Mouse (Mus musculus): ENCODE measurements around the gene Capn13. TPM values are rescaled to one million over a fixed set of nuclear protein-coding genes. Genes with fewer than 3 reads are reported as not detected.

Capn13 gene
- polyA plus RNA-seq, 1 experiment from 2014 or later = 1.4 TPM

DNA sequence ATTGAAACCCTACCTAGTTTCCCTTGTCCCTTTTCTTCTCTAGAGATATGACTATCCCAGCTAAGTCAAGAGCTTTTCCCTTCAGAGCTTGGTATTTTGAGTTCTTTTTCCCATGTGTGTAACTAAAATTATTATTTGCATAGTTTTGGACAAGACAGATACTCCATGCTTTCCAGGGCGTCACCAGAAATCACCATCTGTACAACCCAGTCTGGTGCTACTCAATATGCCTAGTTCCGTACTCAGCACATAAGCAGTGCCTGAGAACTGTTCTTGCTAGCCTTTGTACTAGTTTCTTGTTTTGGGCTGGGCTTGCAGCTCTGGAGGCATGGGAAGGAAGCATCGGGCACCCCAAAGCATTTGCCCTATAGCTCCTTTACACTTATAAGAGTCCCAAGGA lies 19.0 kb downstream of the Capn13 start:
- Histone ChIP-seq H3K9me3 (ENCODE audit: control insufficient read depth, low read length) (no peaks in the 10 kb centered on the region), H3K27ac (ENCODE audit: low read depth) (no peak overlapping the region), H3K4me2 (ENCODE audit: low read length) (no peak overlapping the region), H3K4me3 (ENCODE audit: low read depth, low read length) (no peak overlapping the region), H3K27me3 (replicated peaks; ENCODE audit: control insufficient read depth, insufficient read depth, low read length) (no peaks in the 10 kb centered on the region), H3K9ac (ENCODE audit: low read length) (no peak overlapping the region), H3K4me1 (replicated peaks; ENCODE audit: control insufficient read depth, insufficient read depth, low read length) (no peaks in the 10 kb centered on the region), H3K36me3 (ENCODE audit: control insufficient read depth, insufficient read depth, low read length) (no peaks in the 10 kb centered on the region)
- 94% methylated on average over 3 of the region's 3 CpGs for WGBS
- DNase-seq (ENCODE audit: low spot score) (no peak), ATAC-seq (replicated peaks; ENCODE audit: low FRiP score, low TSS enrichment, low read depth) (no peak)

DNA sequence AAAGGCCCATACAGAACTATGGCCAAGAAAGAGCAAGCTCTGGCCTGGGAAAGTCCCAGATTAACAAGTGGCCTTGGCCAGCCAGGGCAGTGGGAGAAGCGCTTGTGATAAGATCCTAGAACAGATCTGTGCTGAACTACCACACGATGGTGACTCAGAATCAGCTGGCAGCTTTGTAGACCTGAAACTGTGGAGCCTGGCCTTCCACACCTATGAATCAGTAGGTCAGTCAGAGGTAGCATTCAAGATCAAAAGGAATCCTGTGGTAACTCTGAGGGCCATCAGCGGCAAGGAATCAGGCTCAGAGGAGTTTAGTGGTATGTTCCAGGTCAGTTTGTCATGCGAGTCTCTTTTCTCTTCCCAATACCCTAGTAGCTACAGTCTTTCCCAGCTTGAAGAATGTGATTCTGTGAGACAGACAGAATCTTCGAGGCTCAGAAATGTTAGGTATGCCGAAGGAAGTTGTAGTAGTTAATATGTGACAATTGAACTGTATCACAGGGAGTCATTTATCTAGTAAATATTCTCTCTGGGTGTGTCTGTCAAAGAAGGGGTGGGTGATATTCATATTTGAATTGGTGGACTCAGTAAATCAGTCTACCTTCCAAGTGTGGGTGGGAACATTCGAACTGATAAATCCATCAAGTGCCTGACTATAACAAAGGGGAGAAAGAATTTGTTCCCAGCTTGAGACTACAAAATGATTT lies 22.7 kb downstream of the Capn13 start:
- Histone ChIP-seq H3K4me2 (ENCODE audit: low read length) (no peak overlapping the region), H3K9me3 (ENCODE audit: control insufficient read depth, low read length) (no peaks in the 10 kb centered on the region), H3K4me1 (replicated peaks; ENCODE audit: control insufficient read depth, insufficient read depth, low read length) (no peaks in the 10 kb centered on the region), H3K36me3 (ENCODE audit: control insufficient read depth, insufficient read depth, low read length) (no peaks in the 10 kb centered on the region), H3K4me3 (ENCODE audit: low read depth, low read length) (no peak overlapping the region), H3K9ac (ENCODE audit: low read length) (no peak overlapping the region), H3K27ac (ENCODE audit: low read depth) (no peak overlapping the region), H3K27me3 (replicated peaks; ENCODE audit: control insufficient read depth, insufficient read depth, low read length) (no peaks in the 10 kb centered on the region)
- ATAC-seq (replicated peaks; ENCODE audit: low FRiP score, low TSS enrichment, low read depth) (no peak), DNase-seq (ENCODE audit: low spot score) (no peak)
- WGBS = 72% methylated on average over 7 of the region's 7 CpGs

- H3K27ac ChIP-seq (ENCODE audit: low read depth) = no peak overlapping the region
- H3K27me3 ChIP-seq (replicated peaks; ENCODE audit: control insufficient read depth, insufficient read depth, low read length) = no peaks in the 10 kb centered on the region
- no peak for DNase-seq (ENCODE audit: low spot score)
- H3K36me3 ChIP-seq (ENCODE audit: control insufficient read depth, insufficient read depth, low read length) = no peaks in the 10 kb centered on the region
- H3K9ac ChIP-seq (ENCODE audit: low read length) = no peak overlapping the region
- no peak for ATAC-seq (replicated peaks; ENCODE audit: low FRiP score, low TSS enrichment, low read depth)
- H3K4me3 ChIP-seq (ENCODE audit: low read depth, low read length) = no peak overlapping the region
- WGBS = 30% methylated on average over 3 of the region's 3 CpGs
- H3K9me3 ChIP-seq (ENCODE audit: control insufficient read depth, low read length) = no peaks in the 10 kb centered on the region
- H3K4me1 ChIP-seq (replicated peaks; ENCODE audit: control insufficient read depth, insufficient read depth, low read length) = no peaks in the 10 kb centered on the region
- no peak overlapping the region for H3K4me2 ChIP-seq (ENCODE audit: low read length)
These were observed 33.3 kb downstream of the Capn13 start for GRCm38 (mm10) chr17:73367334-73367733.

GRCm38 (mm10) chr17:73361054-73361453 lies 39.6 kb downstream of the Capn13 start:
- no peak for DNase-seq (ENCODE audit: low spot score)
- H3K27me3 ChIP-seq (replicated peaks; ENCODE audit: control insufficient read depth, insufficient read depth, low read length) = no peaks in the 10 kb centered on the region
- no peak overlapping the region for H3K4me2 ChIP-seq (ENCODE audit: low read length)
- H3K9ac ChIP-seq (ENCODE audit: low read length) = no peak overlapping the region
- H3K36me3 ChIP-seq (ENCODE audit: control insufficient read depth, insufficient read depth, low read length) = no peaks in the 10 kb centered on the region
- H3K4me1 ChIP-seq (replicated peaks; ENCODE audit: control insufficient read depth, insufficient read depth, low read length) = no peaks in the 10 kb centered on the region
- no peak overlapping the region for H3K27ac ChIP-seq (ENCODE audit: low read depth)
- ATAC-seq (replicated peaks; ENCODE audit: low FRiP score, low TSS enrichment, low read depth) = no peak
- WGBS = 64% methylated on average over 5 of the region's 5 CpGs
- no peaks in the 10 kb centered on the region for H3K9me3 ChIP-seq (ENCODE audit: control insufficient read depth, low read length)
- no peak overlapping the region for H3K4me3 ChIP-seq (ENCODE audit: low read depth, low read length)

DNA sequence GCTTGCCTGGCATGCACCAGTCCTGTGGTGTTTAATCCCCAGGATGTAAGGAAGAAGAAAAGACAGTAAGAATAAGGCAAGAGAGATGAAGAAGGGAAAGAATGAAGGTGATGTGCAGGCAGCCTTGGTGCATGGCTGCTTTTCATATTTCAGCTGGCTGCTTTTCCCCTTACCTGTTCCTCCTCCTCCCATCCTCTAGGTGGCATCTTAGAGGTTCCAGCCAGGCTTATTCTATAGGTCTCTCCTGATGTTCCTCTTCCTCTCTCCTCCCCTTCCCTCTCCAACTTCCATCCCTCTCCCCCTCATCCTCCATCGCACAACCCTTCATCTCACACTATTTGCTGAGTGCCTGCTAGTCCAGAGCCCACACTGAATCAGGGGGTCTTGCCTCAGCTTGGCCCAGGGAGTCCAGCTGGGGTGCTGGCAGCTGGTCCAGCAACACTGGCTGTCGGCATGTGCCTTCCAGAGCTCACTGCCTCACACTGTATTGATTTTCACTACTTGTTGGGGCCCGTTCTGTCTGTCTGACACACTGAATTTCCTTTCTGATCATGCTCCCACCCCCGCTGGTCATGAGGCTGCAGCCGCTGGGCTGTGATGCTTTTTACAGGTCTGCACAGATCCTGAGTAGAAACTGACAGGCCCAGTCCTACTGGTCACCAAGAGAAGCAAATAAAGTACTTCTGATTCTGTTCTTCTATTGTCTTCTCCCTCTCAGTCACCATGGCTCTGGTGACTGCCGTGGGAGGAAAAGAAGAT lies 56.9 kb downstream of the Capn13 start:
- H3K36me3 ChIP-seq (ENCODE audit: control insufficient read depth, insufficient read depth, low read length) = no peaks in the 10 kb centered on the region
- WGBS = 80% methylated on average over 6 of the region's 6 CpGs

DNA sequence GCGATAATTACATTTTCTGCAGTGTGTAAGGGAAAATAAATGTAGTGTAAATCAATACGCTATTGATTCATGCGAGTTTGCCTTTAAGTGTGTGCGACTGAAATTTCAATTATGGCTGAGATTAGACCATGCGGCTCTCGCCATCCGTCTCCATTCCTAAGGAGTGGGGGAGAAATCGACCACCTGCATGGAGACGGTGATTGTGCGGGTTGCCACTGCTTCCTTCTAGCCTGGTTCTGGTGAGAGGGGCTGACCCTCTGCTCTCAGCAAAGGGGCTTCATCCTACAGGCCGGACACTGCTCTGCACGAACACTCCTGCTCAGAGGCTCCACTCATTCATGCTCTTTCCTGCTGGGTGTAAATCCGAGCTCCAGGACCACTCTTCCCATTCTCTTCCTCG lies 58.0 kb downstream of the Capn13 start:
- no peaks in the 10 kb centered on the region for H3K36me3 ChIP-seq (ENCODE audit: control insufficient read depth, insufficient read depth, low read length)
- no peaks in the 10 kb centered on the region for H3K9me3 ChIP-seq (ENCODE audit: control insufficient read depth, low read length)
- H3K27me3 ChIP-seq (replicated peaks; ENCODE audit: control insufficient read depth, insufficient read depth, low read length) = no peaks in the 10 kb centered on the region
- no peak overlapping the region for H3K4me3 ChIP-seq (ENCODE audit: low read depth, low read length)
- H3K4me1 ChIP-seq (replicated peaks; ENCODE audit: control insufficient read depth, insufficient read depth, low read length) = no peaks in the 10 kb centered on the region
- H3K4me2 ChIP-seq (ENCODE audit: low read length) = no peak overlapping the region
- no peak overlapping the region for H3K9ac ChIP-seq (ENCODE audit: low read length)
- DNase-seq (ENCODE audit: low spot score) (no peak), ATAC-seq (replicated peaks; ENCODE audit: low FRiP score, low TSS enrichment, low read depth) (no peak)
- no peak overlapping the region for H3K27ac ChIP-seq (ENCODE audit: low read depth)
- 75% methylated on average over 14 of the region's 14 CpGs for WGBS

More for the DNA sequence above, 56.9 kb downstream of the Capn13 start:
- Histone ChIP-seq H3K9me3 (ENCODE audit: control insufficient read depth, low read length) (no peaks in the 10 kb centered on the region), H3K27me3 (replicated peaks; ENCODE audit: control insufficient read depth, insufficient read depth, low read length) (no peaks in the 10 kb centered on the region), H3K4me1 (replicated peaks; ENCODE audit: control insufficient read depth, insufficient read depth, low read length) (no peaks in the 10 kb centered on the region), H3K4me3 (ENCODE audit: low read depth, low read length) (no peak overlapping the region), H3K9ac (ENCODE audit: low read length) (no peak overlapping the region), H3K4me2 (ENCODE audit: low read length) (no peak overlapping the region), H3K27ac (ENCODE audit: low read depth) (no peak overlapping the region)
- ATAC-seq (replicated peaks; ENCODE audit: low FRiP score, low TSS enrichment, low read depth) (no peak), DNase-seq (ENCODE audit: low spot score) (no peak)

DNA sequence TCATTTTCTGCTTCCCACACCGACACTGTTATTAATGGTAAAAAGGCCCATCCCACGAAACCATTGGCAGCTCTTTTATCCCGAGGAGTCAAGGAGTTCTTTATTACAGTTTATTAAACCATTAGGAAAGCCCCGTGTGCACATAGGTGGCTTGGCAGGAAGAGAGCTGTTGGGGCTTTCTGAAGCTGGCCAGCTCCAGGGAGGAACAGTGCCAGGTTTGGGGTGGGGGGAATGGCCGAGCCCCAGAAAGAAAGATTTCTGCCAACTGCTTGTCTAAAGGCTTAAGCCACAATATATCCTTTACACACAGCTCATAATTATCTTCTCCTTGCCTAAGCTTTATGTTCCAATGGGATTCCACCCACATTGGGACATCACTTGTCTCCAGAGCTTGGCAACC lies 71.6 kb downstream of the Capn13 start:
- Histone ChIP-seq H3K9me3 (ENCODE audit: control insufficient read depth, low read length) (no peaks in the 10 kb centered on the region), H3K4me1 (replicated peaks; ENCODE audit: control insufficient read depth, insufficient read depth, low read length) (no peaks in the 10 kb centered on the region), H3K4me2 (ENCODE audit: low read length) (no peak overlapping the region), H3K27ac (ENCODE audit: low read depth) (no peak overlapping the region), H3K9ac (ENCODE audit: low read length) (no peak overlapping the region), H3K27me3 (replicated peaks; ENCODE audit: control insufficient read depth, insufficient read depth, low read length) (no peaks in the 10 kb centered on the region), H3K4me3 (ENCODE audit: low read depth, low read length) (no peak overlapping the region), H3K36me3 (ENCODE audit: control insufficient read depth, insufficient read depth, low read length) (no peaks in the 10 kb centered on the region)
- ATAC-seq (replicated peaks; ENCODE audit: low FRiP score, low TSS enrichment, low read depth) (no peak), DNase-seq (ENCODE audit: low spot score) (no peak)
- WGBS = 58% methylated on average over 5 of the region's 5 CpGs

- Histone ChIP-seq H3K4me3 (ENCODE audit: low read depth, low read length) (no peak overlapping the region), H3K9ac (ENCODE audit: low read length) (no peak overlapping the region), H3K4me1 (replicated peaks; ENCODE audit: control insufficient read depth, insufficient read depth, low read length) (no peaks in the 10 kb centered on the region), H3K36me3 (ENCODE audit: control insufficient read depth, insufficient read depth, low read length) (no peaks in the 10 kb centered on the region), H3K4me2 (ENCODE audit: low read length) (no peak overlapping the region), H3K27me3 (replicated peaks; ENCODE audit: control insufficient read depth, insufficient read depth, low read length) (no peaks in the 10 kb centered on the region), H3K27ac (ENCODE audit: low read depth) (no peak overlapping the region), H3K9me3 (ENCODE audit: control insufficient read depth, low read length) (no peaks in the 10 kb centered on the region)
- no peak for ATAC-seq (replicated peaks; ENCODE audit: low FRiP score, low TSS enrichment, low read depth)
- no peak for DNase-seq (ENCODE audit: low spot score)
- 8% methylated on average over 6 of the region's 6 CpGs for WGBS
These were observed 75.4 kb downstream of the Capn13 start for GRCm38 (mm10) chr17:73325314-73325713.

DNA sequence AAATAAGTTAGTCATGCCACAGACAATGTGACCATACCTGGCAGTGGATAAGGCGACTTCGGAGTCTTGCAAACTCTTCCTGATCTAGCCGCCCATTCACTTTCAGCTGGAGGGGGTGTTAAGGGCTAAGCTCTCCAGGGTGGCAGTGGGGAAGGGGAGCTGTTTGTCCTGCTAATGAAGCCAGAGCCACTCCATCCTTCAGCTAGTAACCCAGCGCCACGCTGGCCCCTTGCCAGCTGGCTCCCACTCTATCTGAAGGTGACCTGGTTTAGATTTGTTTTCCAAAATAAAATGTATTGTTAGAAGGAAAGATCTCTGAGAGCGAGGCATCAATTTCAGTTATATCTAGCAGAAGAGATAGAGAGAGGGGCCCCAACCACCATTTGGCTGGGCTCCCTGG lies 75.9 kb downstream of the Capn13 start:
- DNase-seq (ENCODE audit: low spot score) (no peak), ATAC-seq (replicated peaks; ENCODE audit: low FRiP score, low TSS enrichment, low read depth) (no peak)
- H3K9ac ChIP-seq (ENCODE audit: low read length) = no peak overlapping the region
- H3K4me1 ChIP-seq (replicated peaks; ENCODE audit: control insufficient read depth, insufficient read depth, low read length) = no peaks in the 10 kb centered on the region
- H3K36me3 ChIP-seq (ENCODE audit: control insufficient read depth, insufficient read depth, low read length) = no peaks in the 10 kb centered on the region
- WGBS = 65% methylated on average over 6 of the region's 6 CpGs
- H3K4me2 ChIP-seq (ENCODE audit: low read length) = no peak overlapping the region
- H3K27me3 ChIP-seq (replicated peaks; ENCODE audit: control insufficient read depth, insufficient read depth, low read length) = no peaks in the 10 kb centered on the region
- no peak overlapping the region for H3K4me3 ChIP-seq (ENCODE audit: low read depth, low read length)
- H3K9me3 ChIP-seq (ENCODE audit: control insufficient read depth, low read length) = no peaks in the 10 kb centered on the region
- no peak overlapping the region for H3K27ac ChIP-seq (ENCODE audit: low read depth)
